Mouse (Mus musculus): ENCODE data around the gene Olfr376.

Olfr376 gene

GRCm38 (mm10) chr11:73370946-73371345, at the start of gene Olfr376:
TSS of gene Olfr376 (plus strand) at chr11:73371246.
- DNase-seq: no peak

DNA sequence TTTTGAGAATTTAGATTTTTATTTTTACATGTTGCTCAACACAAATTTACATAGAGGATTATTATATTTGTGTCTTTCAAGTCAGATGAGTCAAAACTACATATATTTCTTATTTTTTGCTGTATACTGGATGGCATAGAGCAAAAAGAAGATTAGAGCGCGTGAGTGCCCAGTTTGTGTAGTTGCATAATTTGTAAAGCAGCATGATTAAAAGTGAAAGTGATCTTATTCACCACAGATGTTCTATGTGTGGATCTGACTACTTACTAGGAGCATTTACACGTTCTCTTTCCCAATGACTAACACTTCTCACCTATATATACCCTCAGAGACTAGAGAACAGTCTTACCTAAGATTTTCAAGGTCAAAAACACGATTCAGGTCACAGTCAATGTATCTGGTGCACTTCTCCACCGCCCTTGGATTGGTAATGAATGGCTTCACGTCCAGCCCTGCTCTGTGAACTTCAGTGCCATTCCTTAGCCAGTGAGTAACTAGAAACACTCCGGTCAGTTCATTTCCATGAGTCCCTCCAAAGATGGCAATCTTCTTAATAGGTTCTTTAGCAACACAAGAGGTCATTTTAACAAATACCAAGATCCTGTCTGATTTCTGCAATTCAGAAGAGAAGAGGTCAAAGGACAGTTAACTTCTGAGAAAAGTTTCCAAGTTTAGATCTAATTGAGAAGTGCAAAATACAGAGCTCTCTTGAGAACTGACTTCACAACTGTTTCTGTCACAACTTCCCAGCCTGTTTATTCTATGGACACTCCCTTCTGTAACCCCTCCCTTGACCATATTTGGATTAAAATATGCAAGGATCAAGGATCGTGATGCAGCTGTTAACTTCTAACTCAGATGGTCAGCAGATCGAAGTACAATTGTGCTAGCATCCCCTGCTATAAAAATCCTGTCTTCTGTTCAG, 46.9 kb upstream of the Olfr376 start:
- no peak for DNase-seq

GRCm38 (mm10) chr11:73326485-73326886, 44.6 kb upstream of the Olfr376 start:
- DNase-seq: no peak

- no peak for DNase-seq
These were observed 43.7 kb upstream of the Olfr376 start for GRCm38 (mm10) chr11:73327361-73327760.

DNA sequence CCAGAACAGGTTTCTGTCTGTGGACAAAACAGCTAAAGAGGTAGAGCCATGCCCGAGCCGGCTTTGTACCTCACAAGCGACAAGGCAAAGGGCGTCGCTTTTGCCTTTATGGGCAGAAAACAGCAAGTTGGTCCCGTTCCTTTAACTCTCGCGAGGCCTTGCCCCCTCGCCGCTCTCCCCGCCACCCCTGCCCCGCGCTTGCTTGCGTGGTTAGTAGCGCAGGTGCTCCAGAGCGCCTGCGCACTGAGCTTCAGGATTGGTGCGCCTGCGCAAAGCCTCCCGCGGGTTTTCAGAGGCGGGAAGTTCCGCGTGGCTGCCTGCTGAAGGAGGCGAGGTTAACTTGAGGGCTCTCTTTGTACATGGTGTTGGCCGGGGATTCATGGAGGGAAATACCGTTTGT, 41.6 kb upstream of the Olfr376 start, which contains the start of the genes Aspa, Gm49340 and Spata22:
Gene Aspa (minus strand): TSS at position 155 of the 400 bp plus-strand sequence.
Gene Gm49340 (plus strand): TSS at position 300 of the 400 bp plus-strand sequence.
Gene Spata22 (plus strand): TSS at position 300 of the 400 bp plus-strand sequence.
- no peak for DNase-seq

GRCm38 (mm10) chr11:73333357-73333756, 37.7 kb upstream of the Olfr376 start:
- DNase-seq: no peak

GRCm38 (mm10) chr11:73336919-73337318, 34.1 kb upstream of the Olfr376 start:
- no peak for DNase-seq

DNA sequence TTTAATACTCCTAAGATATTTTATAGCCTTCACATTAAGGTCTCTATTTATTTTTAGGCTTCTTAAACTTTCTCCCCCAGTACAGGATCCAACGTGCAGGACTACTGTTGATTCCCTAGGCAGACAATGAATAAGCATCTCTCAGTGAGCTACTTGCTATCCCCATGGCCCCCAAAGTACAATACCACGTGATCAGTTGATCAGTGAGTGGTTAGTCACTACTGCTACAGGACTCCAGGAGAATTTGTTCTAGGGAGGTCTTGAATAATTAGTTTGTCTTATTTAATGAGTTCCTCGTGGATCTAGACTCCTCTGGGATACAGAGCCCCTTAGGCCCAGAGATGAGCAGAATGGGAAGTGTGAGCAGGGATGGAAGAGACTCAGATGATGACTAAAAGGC, 20.6 kb upstream of the Olfr376 start, which contains the start of gene Olfr20:
Gene Olfr20 (plus strand): TSS at position 301 of the 400 bp plus-strand sequence.
- DNase-seq: no peak

DNA sequence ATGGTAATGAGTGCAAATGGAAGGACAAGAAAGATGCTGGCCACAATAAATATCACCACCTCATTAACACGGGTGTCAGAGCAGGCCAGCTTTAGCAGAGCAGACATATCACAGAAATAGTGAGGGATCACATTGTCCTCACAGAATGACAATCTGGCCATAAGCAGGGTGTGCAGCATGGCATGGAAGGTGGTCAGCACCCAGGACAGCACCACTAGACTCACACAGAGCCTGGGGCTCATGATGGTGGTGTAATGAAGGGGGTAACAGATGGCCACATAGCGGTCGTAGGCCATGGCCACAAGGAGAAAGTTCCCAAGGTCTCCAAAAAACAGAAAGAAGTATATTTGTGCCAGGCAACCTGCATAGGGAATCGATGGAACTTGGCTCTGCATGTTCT, 24.3 kb downstream of the Olfr376 start:
- DNase-seq: no peak

DNA sequence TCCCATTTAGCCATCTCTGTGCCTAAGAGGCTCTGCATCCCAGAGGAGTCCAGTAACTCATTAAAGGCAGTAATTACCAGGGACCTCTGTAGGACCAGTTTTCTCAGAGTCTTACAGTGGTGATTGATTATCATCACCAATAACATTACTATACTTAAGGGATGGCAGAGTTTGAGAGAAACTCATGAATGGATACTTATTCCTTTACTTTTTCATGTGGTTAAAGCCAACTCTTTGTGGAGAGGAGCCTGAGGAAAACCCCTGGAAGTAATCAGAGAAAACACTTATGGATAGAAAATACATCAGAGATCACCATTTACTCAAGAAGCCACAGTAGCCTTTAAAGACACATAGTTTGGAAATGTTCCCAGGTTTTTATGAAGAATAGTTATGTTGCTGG, 28.5 kb downstream of the Olfr376 start, which contains the start of gene Olfr1:
Gene Olfr1 (minus strand): TSS at position 101 of the 400 bp plus-strand sequence.
- DNase-seq: no peak
